Mouse (Mus musculus): ENCODE data around the gene Nudcd3.

Nudcd3 gene

GRCm38 (mm10) chr11:6180811-6181399, 19.3 kb downstream of the Nudcd3 start:
- in situ Hi-C loops (cut with MboI; ENCODE audit: unreplicated experiment in 2 of 2) = loop anchor here (10.0 kb wide), 2 partner anchors 156 to 666 kb away; no protein-coding TSS in a partner anchor

DNA sequence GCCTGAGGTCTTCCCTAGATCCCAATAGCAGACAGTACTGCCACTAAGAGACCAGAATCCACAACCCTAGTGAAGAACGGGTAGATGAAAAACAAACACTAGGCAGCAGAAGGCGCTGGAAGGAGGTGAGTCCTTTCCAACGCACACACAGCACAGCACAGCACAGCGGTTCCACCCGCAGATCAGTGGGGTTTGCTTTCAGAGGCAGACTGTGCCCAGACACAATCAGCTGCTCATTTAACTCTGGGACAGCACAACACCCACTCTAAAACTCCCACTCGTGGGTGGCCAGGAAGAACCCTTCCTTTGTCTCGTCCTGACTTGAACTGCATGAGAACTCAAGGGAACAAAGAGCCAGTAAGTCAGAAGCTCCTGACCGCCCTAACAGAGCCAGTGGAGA, 21.0 kb downstream of the Nudcd3 start:
- in situ Hi-C loops (cut with MboI; ENCODE audit: unreplicated experiment in 2 of 2) = no loop called here

GRCm38 (mm10) chr11:6178673-6179166, 21.5 kb downstream of the Nudcd3 start:
- in situ Hi-C loops (cut with MboI; ENCODE audit: unreplicated experiment in 2 of 2) = no loop called here

DNA sequence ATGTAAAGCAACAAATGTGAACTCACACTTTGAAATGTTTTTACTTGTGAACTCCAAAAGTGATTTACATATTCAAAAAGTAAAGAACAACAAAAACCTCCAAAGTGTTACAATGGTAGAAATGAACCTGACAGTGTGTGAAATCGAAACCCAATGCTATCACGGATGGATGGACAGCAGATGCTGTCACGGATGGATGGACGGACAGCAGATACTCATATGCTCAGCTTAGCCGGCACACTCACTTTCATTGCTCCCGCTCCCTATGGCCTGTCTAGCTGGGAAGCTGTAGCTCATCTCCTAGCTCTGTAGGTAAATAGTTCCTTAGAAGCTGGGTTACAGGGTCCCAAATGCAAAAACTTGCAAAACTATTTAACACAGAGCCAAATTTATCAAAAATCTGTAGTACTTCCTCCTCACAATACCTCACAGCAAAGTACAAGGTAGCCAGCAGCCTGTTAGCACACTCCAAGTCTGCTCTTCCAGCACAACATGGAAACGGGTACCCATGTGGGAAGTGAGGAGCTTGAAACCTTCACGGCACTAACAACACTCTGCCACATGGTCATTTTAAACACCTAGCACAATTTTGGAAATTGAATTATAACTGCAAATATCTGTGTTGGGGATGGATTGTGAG, 22.3 kb downstream of the Nudcd3 start:
- in situ Hi-C loops (cut with MboI; ENCODE audit: unreplicated experiment in 2 of 2) = no loop called here

- in situ Hi-C loops (cut with MboI; ENCODE audit: unreplicated experiment in 2 of 2) = no loop called here
Measured at GRCm38 (mm10) chr11:6175506-6175905, 24.7 kb downstream of the Nudcd3 start.

- in situ Hi-C loops (cut with MboI; ENCODE audit: unreplicated experiment in 2 of 2) = no loop called here
Measured at GRCm38 (mm10) chr11:6174719-6175118, 25.5 kb downstream of the Nudcd3 start.

DNA sequence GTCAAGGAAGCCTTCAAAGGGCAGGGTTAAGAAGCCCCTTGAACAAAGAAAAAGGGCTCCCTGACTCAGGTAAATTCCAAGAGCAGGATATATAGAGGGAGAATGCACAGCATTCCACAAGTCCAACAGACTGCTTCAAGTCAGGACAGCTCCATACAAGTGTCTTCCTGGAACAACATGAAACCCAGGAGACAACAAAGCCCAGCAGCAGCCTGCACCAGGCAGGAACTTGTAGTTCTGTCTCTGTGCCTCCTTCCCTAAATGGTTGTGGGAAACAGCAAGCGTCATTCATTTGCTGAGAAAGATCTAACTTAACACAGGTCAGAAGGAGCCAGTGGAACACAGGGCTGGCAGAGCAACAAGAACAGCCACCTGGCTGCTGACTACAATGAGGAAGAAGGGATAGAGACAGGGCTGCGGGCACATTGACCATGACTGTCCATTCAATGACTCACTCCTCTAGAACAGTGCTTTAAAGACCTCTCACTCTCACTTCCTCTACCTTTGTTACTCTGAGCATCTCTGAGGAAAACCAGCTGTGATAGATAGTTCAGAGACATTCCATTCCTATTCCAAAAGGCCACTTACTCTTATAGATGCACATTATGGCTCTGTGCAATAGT, 31.1 kb downstream of the Nudcd3 start:
- in situ Hi-C loops (cut with MboI; ENCODE audit: unreplicated experiment in 2 of 2) = loop anchor here in 1 of 2 experiments (5.0 kb wide), 1 partner anchor 1697 kb away; no protein-coding TSS in a partner anchor

- in situ Hi-C loops (cut with MboI; ENCODE audit: unreplicated experiment in 2 of 2) = loop anchor here in 1 of 2 experiments (5.0 kb wide), 1 partner anchor 1694 kb away; no protein-coding TSS in a partner anchor
Measured at GRCm38 (mm10) chr11:6166351-6166750, 33.9 kb downstream of the Nudcd3 start.

GRCm38 (mm10) chr11:6165391-6166081, 34.7 kb downstream of the Nudcd3 start:
- in situ Hi-C loops (cut with MboI; ENCODE audit: unreplicated experiment in 2 of 2) = loop anchor here in 1 of 2 experiments (5.0 kb wide), 1 partner anchor 1693 kb away; no protein-coding TSS in a partner anchor

GRCm38 (mm10) chr11:6164781-6165180, 35.4 kb downstream of the Nudcd3 start:
- in situ Hi-C loops (cut with MboI; ENCODE audit: unreplicated experiment in 2 of 2) = loop anchor here in 1 of 2 experiments (5.0 kb wide), 1 partner anchor 1692 kb away; no protein-coding TSS in a partner anchor

DNA sequence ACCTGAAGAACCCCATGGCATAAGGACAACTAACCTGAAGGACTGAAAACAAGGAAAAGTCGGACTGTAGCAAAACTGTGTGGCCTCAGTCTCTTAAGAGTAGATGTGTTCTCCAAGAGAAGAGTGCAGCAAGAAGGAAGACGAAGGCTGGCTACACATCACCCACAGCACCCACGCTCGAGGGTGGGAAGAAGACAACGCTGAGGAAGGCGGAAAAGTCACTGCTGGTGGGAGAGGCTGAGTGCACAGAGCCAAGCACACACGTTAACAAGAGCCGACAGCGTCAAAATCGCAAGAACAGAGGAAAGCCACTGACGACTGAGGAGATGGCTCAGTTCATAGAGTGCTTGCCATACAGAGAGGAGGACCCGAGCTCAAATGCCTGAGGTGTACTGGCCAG, 36.5 kb downstream of the Nudcd3 start:
- in situ Hi-C loops (cut with MboI; ENCODE audit: unreplicated experiment in 2 of 2) = no loop called here

DNA sequence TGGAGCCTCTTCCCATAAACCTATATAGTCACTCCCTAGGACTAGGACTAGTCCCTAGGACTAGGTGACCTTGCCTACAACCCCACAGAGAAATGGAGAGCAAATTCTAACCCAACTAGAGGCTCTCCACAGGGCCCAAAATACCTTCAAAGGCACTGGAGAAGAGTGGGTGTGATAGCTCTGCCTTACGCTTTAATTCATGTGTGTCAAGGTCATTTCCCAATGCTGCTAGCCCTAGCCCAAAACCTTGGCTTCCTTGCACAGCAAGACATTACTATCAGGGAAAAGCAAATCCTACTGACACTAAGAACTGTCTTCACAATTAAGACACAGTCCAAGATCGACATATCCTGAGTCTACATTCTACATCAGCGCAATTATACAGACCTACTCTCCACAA, 37.2 kb downstream of the Nudcd3 start:
- in situ Hi-C loops (cut with MboI; ENCODE audit: unreplicated experiment in 2 of 2) = no loop called here

DNA sequence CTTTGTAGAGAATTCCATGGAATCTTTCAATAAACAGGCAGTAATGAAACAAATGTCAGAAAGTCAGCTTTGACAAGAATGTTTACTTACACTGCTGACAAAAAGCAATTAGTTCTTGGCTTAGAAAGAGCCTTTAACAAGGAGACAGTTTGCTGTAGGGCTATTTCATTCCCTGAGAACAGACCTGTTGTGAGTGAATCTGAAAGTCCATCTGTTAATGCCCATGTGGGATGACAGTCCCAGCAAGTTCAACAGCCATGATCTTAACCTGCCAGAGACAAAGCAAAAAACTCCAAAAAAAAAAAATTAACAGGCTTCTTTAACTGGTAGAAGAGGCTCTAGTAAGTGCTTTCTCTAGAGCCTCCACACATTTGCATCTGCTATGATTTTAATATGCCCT, 38.7 kb downstream of the Nudcd3 start:
- in situ Hi-C loops (cut with MboI; ENCODE audit: unreplicated experiment in 2 of 2) = no loop called here

DNA sequence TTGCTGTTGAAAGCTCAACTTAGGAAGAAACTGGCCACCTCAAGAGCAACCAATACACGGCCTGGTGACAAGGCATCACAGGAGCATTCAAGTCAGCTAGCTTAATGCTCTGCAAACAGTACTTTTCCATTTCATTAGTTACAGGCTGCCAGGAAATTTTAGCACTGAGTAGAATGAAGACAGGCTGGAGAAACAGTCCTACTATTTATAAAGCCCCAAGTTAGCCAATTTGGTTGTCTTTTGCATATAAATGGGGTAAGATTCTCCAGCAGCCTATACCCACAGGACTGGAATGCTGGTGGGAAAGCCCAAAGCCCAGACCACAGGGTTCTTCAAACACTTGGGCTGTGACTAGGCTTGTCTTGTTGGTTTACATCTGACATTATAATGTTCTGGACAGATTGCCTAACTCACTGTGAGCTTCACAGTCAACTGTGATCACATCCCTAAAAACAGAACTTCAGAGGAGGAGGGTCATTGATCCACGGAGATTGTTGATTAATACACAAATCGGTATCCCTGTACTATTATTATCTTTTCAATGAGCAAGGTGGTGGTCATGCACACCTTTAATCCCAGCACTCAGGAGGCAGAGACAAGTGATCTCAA, 39.4 kb downstream of the Nudcd3 start:
- in situ Hi-C loops (cut with MboI; ENCODE audit: unreplicated experiment in 2 of 2) = no loop called here

DNA sequence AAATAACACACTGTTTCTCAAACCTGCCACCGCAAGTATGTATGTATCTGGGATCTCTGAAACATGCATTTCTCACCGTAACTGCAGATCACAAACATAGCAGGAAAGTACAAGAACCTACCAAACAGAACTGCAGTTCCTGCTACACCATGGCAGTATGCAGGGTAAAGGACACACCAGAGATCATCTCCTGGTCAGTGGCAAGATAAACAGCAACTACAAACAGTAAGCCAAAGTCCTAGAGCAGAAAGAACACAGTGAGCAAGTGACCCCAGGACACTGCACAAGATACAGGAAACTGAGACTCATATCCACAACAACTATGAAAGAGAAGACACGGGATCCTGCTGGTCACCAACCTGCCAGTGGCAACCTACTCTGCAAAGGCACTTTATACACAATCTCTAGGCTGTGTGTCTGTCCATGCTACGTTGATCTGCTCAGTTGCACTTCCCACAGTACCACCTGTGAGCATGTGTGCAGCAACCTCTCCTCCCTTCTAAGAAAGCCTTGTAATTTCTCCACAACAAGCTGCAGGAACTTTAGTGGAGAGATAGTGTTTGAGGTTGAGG, 40.4 kb downstream of the Nudcd3 start:
- in situ Hi-C loops (cut with MboI; ENCODE audit: unreplicated experiment in 2 of 2) = no loop called here

- in situ Hi-C loops (cut with MboI; ENCODE audit: unreplicated experiment in 2 of 2) = no loop called here
Measured at GRCm38 (mm10) chr11:6158515-6158914, 41.7 kb downstream of the Nudcd3 start.

DNA sequence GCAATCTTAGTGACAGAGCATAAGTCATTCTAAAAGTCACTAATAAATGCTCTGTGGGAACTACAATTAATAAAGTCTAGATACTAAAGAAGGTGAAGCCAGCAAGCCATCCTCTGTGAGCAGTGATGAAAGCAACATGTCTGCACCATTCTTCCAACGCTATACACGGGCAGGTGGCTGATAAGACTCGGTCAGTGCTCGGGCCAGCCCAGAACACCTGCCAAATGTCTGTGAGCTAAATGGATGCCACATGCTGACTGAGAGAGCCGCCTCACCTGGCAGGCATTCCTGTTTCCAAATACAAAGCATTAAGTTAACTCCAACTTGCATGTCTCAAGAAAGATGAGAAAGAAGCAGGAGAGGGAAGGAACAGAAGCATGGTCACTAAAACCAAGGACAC, 43.1 kb downstream of the Nudcd3 start:
- in situ Hi-C loops (cut with MboI; ENCODE audit: unreplicated experiment in 2 of 2) = no loop called here

GRCm38 (mm10) chr11:6156651-6157050, 43.6 kb downstream of the Nudcd3 start:
- in situ Hi-C loops (cut with MboI; ENCODE audit: unreplicated experiment in 2 of 2) = no loop called here

DNA sequence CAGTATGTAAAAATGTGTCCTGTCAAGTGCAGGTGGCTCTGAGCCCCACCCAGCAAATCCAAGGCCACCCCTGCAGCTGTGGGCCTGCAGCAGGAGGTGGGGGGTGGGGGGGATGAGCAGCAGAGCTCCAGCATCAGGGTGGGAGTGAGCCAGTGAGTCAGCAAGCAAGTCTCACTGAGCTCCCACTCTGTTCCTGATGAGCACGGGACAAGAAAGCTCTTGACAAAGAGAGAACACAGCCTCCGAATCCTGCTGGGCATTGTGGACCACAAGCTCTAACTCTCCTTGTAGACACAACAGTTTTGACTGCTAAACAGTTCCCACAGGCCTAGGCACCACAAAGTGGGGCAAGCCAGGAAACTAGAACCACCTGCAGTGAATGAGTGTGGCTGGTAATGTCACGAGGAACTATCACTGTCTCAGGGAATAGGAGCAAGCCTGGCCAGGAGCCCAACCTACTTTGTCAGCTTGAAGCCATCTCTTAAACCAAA, 46.0 kb downstream of the Nudcd3 start:
- in situ Hi-C loops (cut with MboI; ENCODE audit: unreplicated experiment in 2 of 2) = no loop called here

- in situ Hi-C loops (cut with MboI; ENCODE audit: unreplicated experiment in 2 of 2) = no loop called here
Measured at GRCm38 (mm10) chr11:6152864-6153263, 47.4 kb downstream of the Nudcd3 start.
